Mouse (Mus musculus) liver, postnatal 0 days (tissue): ENCODE measurements around the gene Cacna1a. TPM values are rescaled to one million over a fixed set of nuclear protein-coding genes. Genes with fewer than 3 reads are reported as not detected.

Experiments used
- ATAC-seq: fragments of 200-750 bp; cut with Nextera tagmentation; 2 replicates; pipeline ENCODE4 v1.8.0; 2017; ENCODE audit warnings: mild to moderate bottlenecking, moderate library complexity
- DNase-seq: peaks from one replicate; pipeline ENCODE4 v3.0.0-alpha.2; 2016
- H3K27ac ChIP-seq: fragments of 300-500 bp; sonication (generic); 2 replicates; pipeline ENCODE4 v1.5.1; 2014; ENCODE audit warnings: antibody characterized with exemption, moderate library complexity, mild to moderate bottlenecking, low read depth
- H3K27me3 ChIP-seq: fragments of 300-500 bp; sonication (generic); 2 replicates; pipeline ENCODE4 v1.6.1; 2014; ENCODE audit warnings: low read length, control low read depth, mixed read lengths; ENCODE audit not compliant: insufficient read depth
- H3K36me3 ChIP-seq: fragments of 300-500 bp; sonication (generic); replicated peaks from 2 replicates; pipeline ENCODE4 v1.6.1; 2014; ENCODE audit warnings: mild to moderate bottlenecking, control low read depth, low read length, moderate library complexity, mixed read lengths; ENCODE audit not compliant: insufficient read depth
- H3K4me1 ChIP-seq: fragments of 300-500 bp; sonication (generic); 2 replicates; pipeline ENCODE4 v1.6.1; 2014; ENCODE audit warnings: antibody characterized with exemption, mild to moderate bottlenecking, control low read depth; ENCODE audit not compliant: insufficient read depth
- H3K4me2 ChIP-seq: fragments of 300-500 bp; sonication (generic); 2 replicates; pipeline ENCODE4 v1.6.1; 2014; ENCODE audit warnings: low read depth, mild to moderate bottlenecking, low read length, moderate library complexity, mixed read lengths
- H3K4me3 ChIP-seq: fragments of 300-500 bp; sonication (generic); 2 replicates; pipeline ENCODE4 v1.5.1; 2014; ENCODE audit warnings: low read depth, low read length
- H3K9ac ChIP-seq: fragments of 300-500 bp; sonication (generic); replicated peaks from 2 replicates; pipeline ENCODE4 v1.6.1; 2014; ENCODE audit warnings: mild to moderate bottlenecking, moderate library complexity
- H3K9me3 ChIP-seq: fragments of 300-500 bp; sonication (generic); 2 replicates; pipeline ENCODE4 v1.6.1; 2016; ENCODE audit warnings: mild to moderate bottlenecking, control low read depth, low read length, mixed read lengths
- CTCF ChIP-seq: sonication (generic); IDR thresholded peaks from 2 replicates; pipeline ENCODE4 v1.5.1; 2016; ENCODE audit warnings: antibody characterized with exemption, low read depth
- EP300 ChIP-seq: IDR thresholded peaks from 2 replicates; pipeline ENCODE4 v1.6.1; 2016; ENCODE audit warnings: antibody characterized with exemption, low read depth, mild to moderate bottlenecking
- whole genome bisulfite sequencing: fragments of 180-500 bp; shearing (Covaris S2); extraction: QIAGEN DNeasy Blood & Tissue Kit; methylation state at CpG from one replicate; pipeline ENCODE4 v1.1.7; 2014; ENCODE audit not compliant: insufficient replicate concordance; 5-methylcytosine and 5-hydroxymethylcytosine counted together
- polyA plus RNA-seq: library from polyadenylated mRNA; unstranded; fragments of >200 nt; fragmentation: Nextera tagmentation; extraction: Ambion mirVana; gene quantifications from 2 replicates; pipeline ENCODE4 v1.2.1, GENCODE M21; 2015

The Cacna1a gene
- polyA plus RNA-seq, 1 experiment from 2014 or later = 0.49 TPM

DNA sequence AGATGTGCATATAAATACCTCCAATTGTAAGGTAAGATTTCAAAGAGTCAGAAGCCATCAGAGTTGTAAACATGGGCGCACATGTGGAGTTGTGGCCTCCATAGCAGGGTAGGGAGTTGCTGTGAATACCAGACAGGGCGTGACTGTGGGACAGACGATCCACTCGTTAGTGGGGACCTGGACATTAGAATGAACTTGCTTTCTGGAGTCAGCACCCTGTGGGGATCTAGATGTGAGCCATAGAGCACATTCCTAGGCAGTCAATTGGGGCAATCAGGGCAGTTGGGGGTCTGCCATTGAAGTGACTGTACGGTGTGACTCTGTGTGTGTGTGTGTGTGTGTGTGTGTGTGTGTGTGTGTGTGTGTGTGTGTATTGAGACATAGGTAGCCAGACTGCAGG is 3.4 kb downstream of the Cacna1a start:
- no peak overlapping the region for H3K9ac ChIP-seq
- no peak overlapping the region for H3K4me2 ChIP-seq
- no peaks in the 10 kb centered on the region for H3K4me1 ChIP-seq
- ATAC-seq (no peak), DNase-seq (no peak)
- no peak for TF ChIP-seq CTCF
- TF ChIP-seq EP300 = no peak
- no peak overlapping the region for H3K27ac ChIP-seq
- H3K9me3 ChIP-seq = no peaks in the 10 kb centered on the region
- H3K4me3 ChIP-seq = no peak overlapping the region
- no peaks in the 10 kb centered on the region for H3K27me3 ChIP-seq
- WGBS = 83% methylated on average over 5 of the region's 5 CpGs
- H3K36me3 ChIP-seq = no peaks in the 10 kb centered on the region

DNA sequence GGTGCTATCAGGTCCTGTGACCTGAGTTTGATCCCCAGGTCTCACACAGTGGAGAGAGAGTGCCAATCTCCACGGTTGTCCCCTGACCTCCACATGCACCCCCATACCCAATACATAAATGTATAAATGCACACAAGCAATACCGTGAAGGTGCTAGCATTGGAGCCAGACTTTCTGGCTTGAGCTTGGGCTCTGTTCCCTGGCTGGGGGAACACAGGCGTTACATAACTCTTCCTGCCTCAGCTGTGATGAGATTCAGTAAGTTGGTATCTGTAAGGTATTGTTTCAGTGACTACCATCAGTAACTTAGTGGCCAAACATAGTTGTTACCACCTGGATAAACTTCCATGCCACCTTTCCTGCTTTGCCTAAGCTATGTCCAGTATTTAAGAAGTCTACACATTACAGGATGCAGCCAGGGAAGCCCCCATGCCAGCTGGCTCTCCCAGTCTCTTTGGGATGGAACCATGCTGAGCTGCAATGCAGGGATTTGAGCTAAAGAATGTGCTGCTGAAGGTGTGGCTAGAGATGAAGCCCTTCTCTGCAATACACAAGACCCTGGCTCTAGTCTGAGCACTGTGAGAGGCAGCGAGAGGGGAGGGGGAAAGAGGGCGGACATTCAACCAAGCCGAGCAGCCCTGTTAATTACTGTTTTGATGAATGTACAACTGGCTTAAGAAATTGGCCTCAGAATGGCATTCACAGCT is 7.7 kb downstream of the Cacna1a start:
- TF ChIP-seq EP300 (no peak), CTCF (no peak)
- no peaks in the 10 kb centered on the region for H3K36me3 ChIP-seq
- no peak overlapping the region for H3K4me3 ChIP-seq
- WGBS = 63% methylated on average over 6 of the region's 6 CpGs
- no peak overlapping the region for H3K27ac ChIP-seq
- H3K9ac ChIP-seq = no peak overlapping the region
- no peak overlapping the region for H3K4me2 ChIP-seq
- H3K27me3 ChIP-seq = no peaks in the 10 kb centered on the region
- DNase-seq (no peak), ATAC-seq (no peak)
- no peaks in the 10 kb centered on the region for H3K4me1 ChIP-seq
- no peaks in the 10 kb centered on the region for H3K9me3 ChIP-seq

DNA sequence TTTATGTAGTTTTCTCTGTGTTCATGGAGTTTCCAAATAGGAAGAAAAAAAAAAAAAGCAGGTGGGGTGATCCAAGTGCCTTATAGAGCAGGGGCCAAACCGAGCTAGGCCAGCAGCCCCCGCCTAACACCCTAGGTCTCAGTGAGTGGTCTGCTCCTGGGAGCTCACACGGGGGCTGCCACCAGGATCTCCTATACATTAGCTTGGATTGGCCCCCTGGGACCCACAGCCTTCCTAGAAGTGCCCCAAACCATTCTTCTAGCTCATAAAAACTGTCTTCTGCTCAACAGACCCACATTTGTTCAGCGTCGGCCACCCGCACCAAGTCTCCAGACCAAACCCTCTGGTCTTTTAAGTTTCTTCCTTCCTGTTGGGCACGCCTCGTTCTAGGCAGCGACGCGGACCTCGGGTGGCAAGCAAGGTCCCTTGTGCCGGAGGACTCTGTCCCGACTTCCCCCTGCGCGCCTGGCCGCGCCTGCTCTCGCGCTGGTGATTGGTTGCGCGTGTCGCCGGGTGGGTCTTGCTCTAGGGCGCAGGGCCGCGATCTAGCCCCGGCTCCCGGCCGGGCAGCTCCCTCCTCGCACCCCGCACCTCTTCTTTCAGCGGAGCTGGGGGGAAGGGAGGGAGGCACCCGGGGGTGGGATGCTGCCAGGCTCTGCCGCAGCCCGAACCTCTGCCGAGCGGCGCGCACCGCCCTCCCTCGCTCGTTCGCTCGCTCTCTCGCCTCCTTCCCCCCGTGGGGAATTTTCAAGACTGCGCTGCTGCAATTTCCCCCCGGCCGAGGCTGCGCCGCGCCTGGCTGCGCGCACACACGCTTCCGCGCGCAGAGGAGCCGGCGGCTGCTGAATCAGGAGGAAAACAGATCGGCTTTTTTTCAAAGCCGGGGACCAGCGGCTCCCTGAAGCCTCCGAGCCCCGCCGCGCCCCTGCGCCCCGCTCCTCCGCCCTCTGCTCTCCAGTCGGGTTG is 25.9 kb downstream of the Cacna1a start:
- peak overlapping the region; percentile 73 for H3K4me2 ChIP-seq
- ATAC-seq (no peak), DNase-seq (no peak)
- peaks cover 5% of the 10 kb centered on the region; the same call in 1 of the 2 replicates for H3K9me3 ChIP-seq
- WGBS = 3% methylated on average over 69 of the region's 72 CpGs
- H3K36me3 ChIP-seq = no peaks in the 10 kb centered on the region
- H3K4me1 ChIP-seq = peaks cover 2% of the 10 kb centered on the region; the same call in 1 of the 2 replicates
- no peak for TF ChIP-seq EP300
- no peak for TF ChIP-seq CTCF
- peak overlapping the region; percentile 44 for H3K4me3 ChIP-seq
- H3K27me3 ChIP-seq = peaks cover 53% of the 10 kb centered on the region
- H3K27ac ChIP-seq = no peak overlapping the region
- H3K9ac ChIP-seq = no peak overlapping the region

DNA sequence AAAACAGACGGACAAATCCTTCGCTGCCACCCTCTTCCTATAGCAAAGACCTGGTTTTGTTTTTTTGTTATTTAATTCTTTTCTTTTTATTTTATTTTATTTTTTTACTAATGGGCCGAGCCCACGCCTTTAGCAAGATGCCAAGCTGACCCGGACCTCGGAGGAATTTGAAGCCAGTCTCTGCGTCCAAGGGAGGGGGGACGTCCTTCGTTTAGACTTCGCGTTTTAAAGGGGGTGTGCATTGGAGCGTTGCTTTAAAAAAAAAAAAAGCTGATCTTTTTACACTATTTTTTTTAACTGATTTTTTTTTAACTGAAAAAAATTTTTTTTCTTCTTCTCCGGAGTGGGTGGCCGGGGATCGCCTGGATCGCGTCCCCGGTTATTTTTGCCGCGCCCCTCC is 26.7 kb downstream of the Cacna1a start:
- H3K4me1 ChIP-seq = peaks cover 2% of the 10 kb centered on the region; the same call in 1 of the 2 replicates
- H3K9ac ChIP-seq = no peak overlapping the region
- no peak for ATAC-seq

DNA sequence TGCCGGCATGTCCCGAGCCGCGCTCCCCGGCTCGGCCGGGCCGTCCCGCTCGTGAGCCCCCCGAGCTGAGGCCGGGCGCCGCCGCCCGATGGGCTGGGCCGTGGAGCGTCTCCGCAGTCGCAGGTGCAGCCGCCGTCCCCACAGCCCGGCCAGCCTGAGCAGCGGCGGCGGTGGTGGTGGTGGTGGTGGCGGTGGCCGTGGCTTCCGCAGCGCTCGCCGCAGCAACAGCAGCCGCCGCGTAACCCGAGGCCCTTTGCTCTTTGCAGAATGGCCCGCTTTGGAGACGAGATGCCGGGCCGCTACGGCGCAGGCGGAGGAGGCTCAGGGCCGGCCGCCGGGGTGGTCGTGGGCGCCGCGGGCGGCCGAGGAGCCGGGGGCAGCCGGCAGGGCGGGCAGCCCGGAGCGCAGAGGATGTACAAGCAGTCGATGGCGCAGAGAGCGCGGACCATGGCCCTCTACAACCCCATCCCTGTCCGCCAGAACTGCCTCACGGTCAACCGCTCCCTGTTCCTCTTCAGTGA is 27.2 kb downstream of the Cacna1a start:
- no peak for TF ChIP-seq EP300
- no peak for TF ChIP-seq CTCF
- Histone ChIP-seq H3K36me3 (no peaks in the 10 kb centered on the region), H3K4me2 (peak overlapping the region; percentile 73), H3K27ac (no peak overlapping the region), H3K9me3 (peaks cover 5% of the 10 kb centered on the region; the same call in 1 of the 2 replicates), H3K4me3 (peak overlapping the region; percentile 44), H3K27me3 (peaks cover 53% of the 10 kb centered on the region), H3K4me1 (peaks cover 2% of the 10 kb centered on the region; the same call in 1 of the 2 replicates), H3K9ac (no peak overlapping the region)
- ATAC-seq (no peak), DNase-seq (no peak)
- WGBS = 1% methylated on average over 22 of the region's 64 CpGs

More for the DNA sequence above, 26.7 kb downstream of the Cacna1a start:
- TF ChIP-seq CTCF = no peak
- no peak for TF ChIP-seq EP300
- Histone ChIP-seq H3K27ac (no peak overlapping the region), H3K4me3 (peak overlapping the region; percentile 44), H3K9me3 (peaks cover 5% of the 10 kb centered on the region; the same call in 1 of the 2 replicates), H3K4me2 (peak overlapping the region; percentile 73), H3K27me3 (peaks cover 53% of the 10 kb centered on the region), H3K36me3 (no peaks in the 10 kb centered on the region)
- under 1% methylated on average over 20 of the region's 20 CpGs for WGBS
- no peak for DNase-seq

- H3K9ac ChIP-seq = no peak overlapping the region
- WGBS = 20% methylated on average over 14 of the region's 14 CpGs
- H3K27me3 ChIP-seq = peaks cover 53% of the 10 kb centered on the region
- H3K4me3 ChIP-seq = no peak overlapping the region
- H3K9me3 ChIP-seq = peaks cover 5% of the 10 kb centered on the region; the same call in 1 of the 2 replicates
- H3K36me3 ChIP-seq = no peaks in the 10 kb centered on the region
- H3K4me2 ChIP-seq = no peak overlapping the region
- H3K27ac ChIP-seq = no peak overlapping the region
- TF ChIP-seq EP300 = no peak
- no peak for TF ChIP-seq CTCF
- ATAC-seq (no peak), DNase-seq (no peak)
- H3K4me1 ChIP-seq = peaks cover 2% of the 10 kb centered on the region; the same call in 1 of the 2 replicates
Observed at GRCm38 (mm10) chr8:84416041-84416440, 27.8 kb downstream of the Cacna1a start.
